Mouse (Mus musculus): ENCODE data around the gene Cep104.

Cep104 gene

GRCm38 (mm10) chr4:154051401-154051800 lies 76.4 kb downstream of the Cep104 start:
- DNase-seq (ENCODE audit: low spot score), result no peak

GRCm38 (mm10) chr4:154053065-154053464 lies 78.1 kb downstream of the Cep104 start:
- no peak for DNase-seq (ENCODE audit: low spot score)

GRCm38 (mm10) chr4:154055482-154055881 lies 80.5 kb downstream of the Cep104 start:
- DNase-seq (ENCODE audit: low spot score), result no peak

GRCm38 (mm10) chr4:154056046-154056445 lies 81.1 kb downstream of the Cep104 start:
- DNase-seq (ENCODE audit: low spot score), result no peak

- no peak for DNase-seq (ENCODE audit: low spot score)
Measured at GRCm38 (mm10) chr4:154056661-154057060, 81.7 kb downstream of the Cep104 start.

DNA sequence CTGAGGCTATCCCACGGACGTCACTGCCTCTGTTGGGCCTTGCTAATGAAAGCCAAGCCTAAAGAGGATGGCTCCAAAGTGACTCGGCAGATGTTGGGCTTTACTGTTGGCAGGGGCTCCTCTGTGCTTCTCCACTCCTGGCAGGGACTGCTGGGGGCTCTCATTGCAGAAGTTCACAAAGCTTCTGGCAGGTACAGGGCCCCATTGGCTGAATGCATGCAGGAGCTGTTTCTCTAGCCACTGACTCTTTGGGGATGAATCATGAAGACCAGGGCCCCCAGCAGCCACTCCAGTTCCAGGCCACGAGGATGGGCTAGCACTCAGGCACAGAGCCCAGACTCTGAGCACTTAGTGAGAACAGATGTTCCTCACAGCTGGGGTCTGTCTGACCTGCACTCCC lies 82.7 kb downstream of the Cep104 start:
- DNase-seq (ENCODE audit: low spot score), result no peak
